Mouse (Mus musculus): ENCODE data around the gene Emilin2. TPM values are rescaled to one million over a fixed set of nuclear protein-coding genes. Genes with fewer than 3 reads are reported as not detected.

The Emilin2 gene
- polyA plus RNA-seq, 1 experiment from 2014 or later: 1.1 TPM

GRCm38 (mm10) chr17:71204809-71205091, 107.0 kb downstream of the Emilin2 start:
- 80% methylated on average over 6 of the region's 6 CpGs for WGBS
- Histone ChIP-seq H3K9ac (replicated peaks) (no peak overlapping the region), H3K4me1 (no peaks in the 10 kb centered on the region), H3K36me3 (no peaks in the 10 kb centered on the region), H3K27me3 (no peaks in the 10 kb centered on the region), H3K9me3 (no peaks in the 10 kb centered on the region), H3K4me3 (no peak overlapping the region), H3K4me2 (replicated peaks) (no peak overlapping the region), H3K27ac (replicated peaks) (no peak overlapping the region)
- ATAC-seq (replicated peaks): no peak

GRCm38 (mm10) chr17:71203998-71204808, 107.6 kb downstream of the Emilin2 start:
- Histone ChIP-seq H3K36me3 (no peaks in the 10 kb centered on the region), H3K9ac (replicated peaks) (no peak overlapping the region), H3K4me1 (no peaks in the 10 kb centered on the region), H3K9me3 (no peaks in the 10 kb centered on the region), H3K4me2 (replicated peaks) (no peak overlapping the region), H3K27me3 (no peaks in the 10 kb centered on the region), H3K4me3 (no peak overlapping the region), H3K27ac (replicated peaks) (no peak overlapping the region)
- ATAC-seq (replicated peaks): no peak
- WGBS: 95% methylated on average over 9 of the region's 9 CpGs

Other genes starting within 250 kb of the Emilin2 start
- 35.9 and 38.4 TPM in 2 replicates for gene Lpin2, start 129.4 kb downstream of the Emilin2 start, polyA plus RNA-seq (2015; fragmentation: Nextera tagmentation; extraction: Ambion mirVana)
- gene Gm4707, start 147.9 kb upstream of the Emilin2 start, polyA plus RNA-seq (2015; fragmentation: Nextera tagmentation; extraction: Ambion mirVana): 3.0 and 3.4 TPM in 2 replicates
- 52.7 and 55.0 TPM in 2 replicates for gene Smchd1, start 163.4 kb upstream of the Emilin2 start, polyA plus RNA-seq (2015; fragmentation: Nextera tagmentation; extraction: Ambion mirVana)
- 19.4 and 24.2 TPM in 2 replicates for gene Ndc80, start 214.9 kb upstream of the Emilin2 start, polyA plus RNA-seq (2015; fragmentation: Nextera tagmentation; extraction: Ambion mirVana)
- gene Spdya, start 240.1 kb upstream of the Emilin2 start, polyA plus RNA-seq (2015; fragmentation: Nextera tagmentation; extraction: Ambion mirVana): 1.2 and 1.3 TPM in 2 replicates

All from forebrain, embryonic 15.5 days (tissue).